Mouse (Mus musculus) T-helper 2 cell (primary cell): ENCODE results near the gene Rere.

Experiments used
- in situ Hi-C: fragments of 300-600 bp; cut with MboI, MseI; formaldehyde crosslinking; loops from one replicate; pipeline ENCODE4 v1.15.1; 2025; ENCODE audit warnings: high pct_unique_total_duplicates

The Rere gene

DNA sequence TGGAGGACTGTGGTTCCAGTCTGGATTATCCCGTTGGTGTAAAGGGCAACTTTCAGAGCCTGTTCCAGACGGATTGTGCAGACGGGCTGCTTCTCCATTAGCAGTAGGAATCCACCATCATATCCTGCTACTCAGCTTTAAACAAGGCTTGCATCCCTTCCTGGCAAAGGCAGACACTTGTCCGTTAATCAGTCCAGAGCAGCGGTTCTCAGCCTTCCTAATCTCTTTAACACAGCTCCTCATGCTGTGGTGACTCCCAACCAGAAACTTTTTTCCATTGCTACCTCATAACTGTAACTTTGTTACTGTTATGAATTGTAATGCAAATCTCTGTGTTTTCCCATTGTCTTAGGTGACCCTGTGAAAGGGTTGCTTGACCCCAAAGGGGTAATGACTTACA is 367.9 kb downstream of the Rere start:
- in situ Hi-C loops = loop anchor here (5.0 kb wide), 1 partner anchor 1077 kb away; no protein-coding TSS in a partner anchor

DNA sequence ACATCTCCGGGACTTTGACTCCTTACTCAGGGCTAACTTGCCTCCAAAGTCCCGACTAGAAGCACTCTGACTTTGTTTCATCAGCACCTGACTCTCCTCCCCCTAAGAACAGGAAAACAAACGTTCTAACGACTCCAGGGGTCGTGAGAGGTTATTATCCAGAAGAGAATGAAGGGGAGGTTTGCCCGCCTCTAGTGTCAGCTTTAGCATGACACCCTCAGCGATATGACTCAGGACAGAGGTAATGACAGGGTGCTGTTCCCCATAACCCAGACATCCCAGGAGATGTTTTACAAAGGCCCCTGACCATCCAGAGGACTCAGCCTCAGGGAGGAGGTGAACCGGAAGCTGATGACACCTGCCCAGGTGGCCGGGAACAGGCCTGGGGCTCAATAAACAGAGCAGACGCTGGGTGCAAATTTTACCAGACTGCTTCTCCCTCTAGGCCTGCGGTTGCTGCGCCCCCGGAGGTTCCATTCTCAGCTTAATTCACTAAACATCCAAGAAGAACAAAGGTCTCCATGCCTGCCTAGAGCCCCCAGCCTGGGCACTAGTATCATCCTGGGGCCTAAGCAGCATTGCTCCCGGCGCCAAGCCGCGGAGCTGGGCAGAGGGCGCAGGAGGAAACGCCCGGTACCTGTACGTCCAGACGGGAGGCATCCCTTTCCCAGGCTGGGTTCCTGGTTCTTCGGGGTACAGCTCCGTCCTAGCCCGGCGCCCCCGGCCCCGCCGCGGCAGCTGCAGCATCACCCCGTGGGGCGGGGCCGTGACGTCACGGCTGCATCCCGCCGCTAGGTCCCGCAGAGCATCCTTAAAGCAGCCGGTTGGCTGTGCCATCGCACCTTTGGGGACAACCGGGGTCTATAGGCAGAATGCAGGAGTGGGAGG is 370.2 kb downstream of the Rere start, which contains the start of gene Slc45a1:
TSS of gene Slc45a1 (minus strand) at position 785 of the 888 bp plus-strand sequence.
- in situ Hi-C loops = loop anchor here (5.0 kb wide), 1 partner anchor 101 kb away; no protein-coding TSS in a partner anchor

DNA sequence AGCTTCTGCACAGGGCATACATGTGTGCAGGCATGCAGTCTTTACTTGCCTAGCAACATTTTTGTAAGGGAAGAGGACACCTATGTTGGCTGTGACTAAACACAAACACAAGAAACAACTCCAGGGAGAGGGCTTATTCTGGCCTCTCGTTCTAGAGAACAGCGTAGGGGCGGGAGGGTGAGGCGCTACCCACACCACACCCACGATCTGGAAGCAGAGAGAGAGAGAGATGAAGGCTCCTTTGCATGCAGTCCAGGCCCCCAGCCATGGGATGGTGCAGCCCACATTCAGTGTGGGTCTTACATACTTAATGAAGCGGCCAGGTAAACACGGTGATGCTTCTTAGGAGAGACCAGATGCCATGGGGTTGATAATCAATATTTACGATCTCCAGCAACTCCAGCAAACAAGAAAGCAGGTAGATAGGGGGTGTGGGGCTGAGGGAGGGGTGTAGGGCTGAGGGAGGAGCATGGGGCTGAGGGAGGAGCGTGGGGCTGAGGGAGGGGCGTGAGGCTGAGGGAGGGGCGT is 371.7 kb downstream of the Rere start:
- in situ Hi-C loops = loop anchor here (5.0 kb wide), 1 partner anchor 99 kb away; no protein-coding TSS in a partner anchor

DNA sequence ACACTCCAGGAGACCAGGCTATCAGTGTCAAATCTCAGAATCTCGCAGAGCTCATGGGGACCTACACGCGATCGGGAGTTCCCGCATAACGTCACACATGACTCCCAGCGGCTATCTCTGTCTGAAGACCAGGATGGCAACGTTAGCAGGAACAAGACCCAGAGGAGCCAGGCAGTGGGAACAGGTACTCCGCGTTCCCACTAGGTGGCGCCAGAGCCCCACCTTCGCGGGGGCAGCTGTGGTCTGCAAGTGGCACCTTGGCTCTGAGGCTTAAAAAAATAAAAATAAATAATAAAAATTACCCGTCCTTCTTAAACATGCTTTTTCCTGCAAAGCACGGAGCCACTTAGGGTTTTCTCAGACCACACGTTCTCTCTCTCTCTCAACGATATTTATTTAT is 374.5 kb downstream of the Rere start:
- in situ Hi-C loops = loop anchor here (5.0 kb wide), 1 partner anchor 236 kb away; no protein-coding TSS in a partner anchor

DNA sequence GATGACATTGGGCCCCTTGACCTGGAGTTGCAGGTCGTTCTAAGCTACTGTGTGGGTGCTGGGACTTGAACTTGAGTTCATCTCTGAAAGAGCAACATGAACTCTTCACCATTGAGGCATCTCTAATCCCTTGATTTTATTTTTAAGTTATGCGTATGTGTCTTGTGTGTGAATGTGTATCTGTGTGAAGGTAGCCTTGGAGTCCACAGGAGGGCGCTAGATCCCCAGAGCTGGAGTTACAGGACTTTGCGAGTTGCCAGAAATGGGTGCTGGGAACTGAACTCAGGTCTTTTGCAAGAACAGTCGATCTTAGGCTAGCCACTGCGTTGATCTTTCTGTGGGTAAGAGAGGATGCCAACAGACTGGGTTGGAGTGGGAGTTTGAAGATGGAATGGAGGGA is 375.1 kb downstream of the Rere start:
- in situ Hi-C loops = loop anchor here (5.0 kb wide), 1 partner anchor 236 kb away; no protein-coding TSS in a partner anchor

DNA sequence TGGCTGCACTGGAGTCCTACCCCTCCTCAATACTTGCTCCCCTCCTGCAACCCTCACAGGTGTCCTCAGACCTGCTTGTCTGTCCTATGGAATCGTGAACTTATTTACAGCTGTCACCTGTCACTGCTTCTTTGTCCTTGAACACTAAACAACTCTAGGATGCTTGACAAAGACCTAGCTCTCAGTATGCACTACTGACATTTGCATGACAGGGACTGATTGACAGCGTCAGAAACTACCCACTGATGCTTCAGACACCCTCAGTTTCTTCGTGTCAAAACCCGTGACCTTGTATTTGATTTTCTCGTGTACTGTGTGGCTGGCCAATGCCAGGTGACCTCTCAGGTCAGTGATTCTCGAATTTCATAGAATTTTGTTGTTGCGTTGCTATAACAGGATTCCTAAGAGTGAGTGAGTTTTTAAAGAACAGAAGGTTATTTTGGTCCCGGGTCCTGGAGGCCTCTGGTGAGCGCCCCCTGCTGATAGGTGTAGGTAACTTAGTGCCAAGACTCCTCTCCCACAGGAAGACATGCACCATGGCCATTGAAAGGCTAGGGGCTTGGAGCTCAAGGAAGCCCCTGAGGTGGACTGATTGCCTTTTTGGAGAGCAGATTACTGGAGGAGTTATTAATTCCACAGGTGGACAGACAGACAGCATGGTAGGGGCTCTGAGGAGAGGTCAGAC is 378.6 kb downstream of the Rere start:
- in situ Hi-C loops = loop anchor here (5.0 kb wide), 2 partner anchors 72 to 232 kb away; no protein-coding TSS in a partner anchor

DNA sequence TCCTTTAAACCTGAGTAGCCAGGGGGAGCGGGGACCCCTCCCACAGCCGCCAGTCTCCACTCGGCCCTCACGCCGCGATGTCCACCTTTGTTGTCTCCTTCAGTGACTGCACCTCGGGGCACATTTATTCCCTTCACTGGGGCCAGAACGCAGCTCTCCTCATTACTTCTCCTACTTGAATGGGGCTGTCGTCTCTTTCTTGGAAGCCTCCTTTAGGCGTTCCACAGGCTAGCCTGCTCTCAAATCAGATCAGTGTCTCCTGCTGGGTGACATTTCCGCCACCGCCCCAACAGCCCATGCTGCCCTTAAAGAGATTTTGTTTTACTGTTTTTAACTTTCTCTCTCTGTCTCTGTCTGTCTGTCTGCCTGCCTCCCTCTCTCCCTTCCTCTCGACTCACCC is 380.4 kb downstream of the Rere start:
- in situ Hi-C loops = loop anchor here (5.0 kb wide), 1 partner anchor 70 kb away; no protein-coding TSS in a partner anchor

DNA sequence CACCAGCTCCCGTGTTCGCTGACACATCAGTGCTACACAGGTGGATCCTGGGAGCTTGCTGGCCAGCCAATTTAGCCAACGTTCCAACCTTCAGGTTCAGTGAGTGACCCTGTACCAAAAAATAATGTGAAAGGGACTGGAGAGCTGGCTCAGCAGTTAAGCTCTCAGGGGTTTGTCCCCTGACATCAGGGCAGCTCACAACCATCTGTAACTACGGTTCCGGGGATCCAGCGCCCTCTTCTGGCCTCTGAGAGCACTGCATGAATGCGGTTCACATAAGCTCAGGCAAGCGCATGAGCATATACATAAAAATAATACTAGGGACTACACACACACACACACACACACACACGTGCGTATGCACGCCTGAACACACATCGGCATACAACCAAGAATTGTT is 381.7 kb downstream of the Rere start:
- in situ Hi-C loops = loop anchor here (5.0 kb wide), 1 partner anchor 69 kb away; no protein-coding TSS in a partner anchor

DNA sequence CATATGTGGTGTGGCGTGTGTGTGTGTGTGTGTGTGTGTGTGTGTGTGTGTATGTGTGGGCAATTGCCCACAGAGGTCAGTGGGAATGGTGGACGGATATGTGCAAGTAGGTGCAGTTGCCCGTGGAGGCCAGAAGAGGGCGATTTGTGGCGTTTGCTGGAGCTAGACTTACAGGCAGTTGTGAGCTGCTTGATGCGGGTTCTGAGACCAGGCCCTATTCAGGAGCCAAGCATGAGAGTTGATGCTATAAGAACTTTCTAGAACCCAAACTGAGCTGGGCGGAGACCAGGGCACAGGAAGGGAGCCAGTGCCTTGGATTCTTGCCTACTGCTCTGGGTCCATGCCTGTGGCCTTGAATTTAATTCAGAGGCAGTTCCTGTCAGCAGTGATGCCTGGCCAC is 383.3 kb downstream of the Rere start:
- in situ Hi-C loops = loop anchor here (5.0 kb wide), 1 partner anchor 68 kb away; no protein-coding TSS in a partner anchor

DNA sequence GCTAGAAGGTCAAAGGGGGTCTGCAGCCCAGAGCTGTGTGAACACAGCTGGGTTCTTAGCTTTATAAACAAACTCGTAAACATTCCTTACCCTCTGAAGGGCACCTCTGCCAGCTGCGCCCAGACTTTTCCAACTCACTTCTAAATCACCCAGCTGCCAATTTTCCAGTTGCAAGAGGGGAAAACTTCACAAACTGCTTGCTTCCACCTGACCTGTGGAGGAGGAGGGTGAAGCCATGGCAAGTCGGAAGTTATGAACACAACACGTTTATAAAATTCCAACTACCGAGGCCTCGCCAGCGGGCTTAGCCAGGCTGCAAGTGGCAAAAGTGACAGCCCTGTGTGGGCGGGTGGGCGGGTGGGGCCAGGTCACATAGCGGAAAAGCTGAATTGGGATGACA is 384.4 kb downstream of the Rere start:
- in situ Hi-C loops = no loop called here
